Comparison of ENCODE assay signal across 14 mouse cellular contexts in the genomic region with DNA sequence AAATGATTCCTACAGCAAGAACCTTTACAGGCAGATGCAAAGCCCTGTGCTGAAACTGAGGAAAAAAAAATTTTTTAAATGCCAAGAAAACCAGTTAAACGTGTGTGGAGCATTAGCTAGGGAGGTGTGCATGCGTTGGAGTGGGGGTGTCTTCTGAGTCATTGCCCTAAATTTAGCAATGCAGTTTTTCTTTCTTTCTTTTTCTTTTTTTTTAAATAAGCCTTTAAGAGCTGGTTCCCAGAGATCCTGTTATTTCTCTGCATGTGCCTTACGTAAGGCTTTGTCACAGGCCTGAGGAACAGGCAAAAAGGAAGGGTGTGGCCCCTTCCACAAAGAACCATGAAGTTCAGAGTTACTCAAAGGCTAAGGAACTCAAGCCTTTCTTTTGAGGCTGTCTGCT. TPM values are rescaled to one million over a fixed set of nuclear protein-coding genes. Genes with fewer than 3 reads are reported as not detected.
DNase-seq lines count a peak whose midpoint lies in the region; ATAC-seq and TF ChIP-seq lines count a peak whose summit lies in the region.
"Had no signal": no experiment of that assay in that cellular context is flagged by ENCODE, and none has a peak within 500 bp of the region (broad histone marks: within the 10 kb centered on the region; RNA-seq: fewer than 3 reads in every experiment).

No protein-coding gene starts in this region.

- H3K9ac ChIP-seq in embryonic facial prominence, embryonic 14.5 days (ENCODE audit: low read depth, low read length), result no peak overlapping the region

- H3K27ac ChIP-seq in embryonic facial prominence, embryonic 14.5 days (replicated peaks; ENCODE audit: low read depth, low read length), result no peak overlapping the region
- no peak overlapping the region for H3K27ac ChIP-seq in embryonic facial prominence, embryonic 10.5 days (replicated peaks)
- peak overlapping the region; percentile 72 for H3K27ac ChIP-seq in layer of hippocampus, adult 2 months
- H3K27ac ChIP-seq: gastrocnemius, adult 2 months had no signal

- H3K4me1 ChIP-seq in embryonic facial prominence, embryonic 14.5 days (ENCODE audit: control insufficient read depth, insufficient read depth, low read length), result no peaks in the 10 kb centered on the region
- 0 out of 2 replicates have a peak, but pooled peaks cover 4% of the 10 kb centered on the region for H3K4me1 ChIP-seq in embryonic facial prominence, embryonic 10.5 days

- H3K4me2 ChIP-seq in embryonic facial prominence, embryonic 14.5 days (ENCODE audit: low read depth, low read length), result no peak overlapping the region

- no peak for TF ChIP-seq CTCF in layer of hippocampus, adult 2 months (conservative IDR thresholded peaks at IDR 0.05)

- H3K36me3 ChIP-seq in embryonic facial prominence, embryonic 14.5 days (ENCODE audit: control insufficient read depth, insufficient read depth, low read length), result no peaks in the 10 kb centered on the region
- no peaks in the 10 kb centered on the region for H3K36me3 ChIP-seq in embryonic facial prominence, embryonic 10.5 days (replicated peaks)

- no peaks in the 10 kb centered on the region for H3K27me3 ChIP-seq in embryonic facial prominence, embryonic 14.5 days (replicated peaks; ENCODE audit: control insufficient read depth, insufficient read depth, low read length)
- no peaks in the 10 kb centered on the region for H3K27me3 ChIP-seq in embryonic facial prominence, embryonic 10.5 days (replicated peaks; ENCODE audit: low read depth, poor library complexity, severe bottlenecking)

- H3K4me3 ChIP-seq in embryonic facial prominence, embryonic 14.5 days (ENCODE audit: low read depth, low read length), result no peak overlapping the region
- no peak overlapping the region for H3K4me3 ChIP-seq in embryonic facial prominence, embryonic 10.5 days
- H3K4me3 ChIP-seq in layer of hippocampus, adult 2 months, result no peak overlapping the region
- H3K4me3 ChIP-seq: gastrocnemius, adult 2 months had no signal

- peak; percentile 22 for DNase-seq in embryonic facial prominence, embryonic 14.5 days (ENCODE audit: low spot score)
- DNase-seq in embryonic facial prominence, embryonic 10.5 days (ENCODE audit: low spot score), result no peak
- peak in 1 of 2 experiments; percentile 47 for DNase-seq in layer of hippocampus, adult 2 months (ENCODE audit: low spot score in 2 of 2)
- no peak for DNase-seq in layer of hippocampus, adult 9-10 months (ENCODE audit: low spot score)
- peak; percentile 0 for DNase-seq in 416B (ENCODE audit: low read depth)
- peak; percentile 27 to 30 for DNase-seq in left cerebral cortex, postnatal 36 days (ENCODE audit: low spot score in 2 of 2)
- DNase-seq in cerebellum, postnatal 10 days, result no peak
- no peak for DNase-seq in urinary bladder, adult 18-20 months (ENCODE audit: low spot score in 2 of 2)
- DNase-seq: cerebellum, postnatal 36 days; gastrocnemius, adult 2 months; kidney, adult 11 months had no signal

- 46% methylated on average over 3 of the region's 3 CpGs for WGBS in embryonic facial prominence, embryonic 14.5 days
- 85% methylated on average over 3 of the region's 3 CpGs for WGBS in embryonic facial prominence, embryonic 10.5 days

- no peaks in the 10 kb centered on the region for H3K9me3 ChIP-seq in embryonic facial prominence, embryonic 14.5 days (ENCODE audit: control insufficient read depth, low read length)
- no peaks in the 10 kb centered on the region for H3K9me3 ChIP-seq in embryonic facial prominence, embryonic 10.5 days

- intact Hi-C loops in left cerebral cortex, postnatal 36 days (cut with DNase I), result loop anchor here (2.0 kb wide), 1 partner anchor 68 kb away; no protein-coding TSS in a partner anchor

- ATAC-seq in embryonic facial prominence, embryonic 14.5 days (ENCODE audit: low read depth), result no peak

RNA-seq across cellular contexts. Expression of gene Zfp648, which starts 57.5 kb away (rescaled TPM):
- polyA plus RNA-seq in embryonic facial prominence, embryonic 14.5 days (2014; fragmentation: Nextera tagmentation; extraction: Ambion mirVana), result 0.32 and 0.77 TPM in 2 replicates
- polyA plus RNA-seq in embryonic facial prominence, embryonic 10.5 days (2016; fragmentation: Nextera tagmentation; extraction: Ambion mirVana), result 0.15 TPM in 1 of 2 replicates, not detected in the other
- total RNA-seq in layer of hippocampus, adult 2 months (2021), result under 1 TPM; 0.37 to 0.44 TPM
- total RNA-seq in left cerebral cortex, postnatal 36 days (2021), result under 1 TPM; 0.75 to 0.76 TPM
- total RNA-seq: gastrocnemius, adult 2 months; hematopoietic stem cell, adult 5-6 weeks; liver, adult 2 months had no signal
- polyA plus RNA-seq: large intestine, adult 2 months; liver, adult 2 months had no signal

Comparison
In these comparisons a context has a peak if more than half of its experiments do, and no peak if none do; other contexts are left out.
1. DNase-seq: peak in embryonic facial prominence, embryonic 14.5 days (single experiment), 416B (single experiment) and left cerebral cortex, postnatal 36 days (2 of 2); none in embryonic facial prominence, embryonic 10.5 days (single experiment), layer of hippocampus, adult 9-10 months (single experiment), cerebellum, postnatal 10 days (0 of 2) and urinary bladder, adult 18-20 months (0 of 2).